Mouse (Mus musculus) lung, adult 2 months (tissue): ENCODE data around the gene Zswim1.
"Not testable (repeated sequence)": the region's sequence is repeated elsewhere in the genome, so short reads cannot be mapped to it uniquely, and the experiment has no call there.

Source experiments
- CTCF ChIP-seq: fragments of 200-500 bp; IDR thresholded peaks from 2 replicates; pipeline ENCODE4 v1.5.1; 2011; ENCODE audit warnings: mild to moderate bottlenecking, low read length, control low read depth; ENCODE audit not compliant: insufficient read depth
- POLR2A ChIP-seq: fragments of 200-500 bp; IDR thresholded peaks from 2 replicates; pipeline ENCODE4 v1.6.1; 2011; ENCODE audit warnings: low read depth, mild to moderate bottlenecking, control low read depth, low read length, borderline replicate concordance; ENCODE audit errors: extremely low read depth

- TF ChIP-seq CTCF, POLR2A: not testable (repeated sequence)
These were observed 33.1 kb downstream of the Zswim1 start for GRCm38 (mm10) chr2:164855572-164855971.
